Mouse (Mus musculus): ENCODE measurements around the gene Hba-a2. TPM values are rescaled to one million over a fixed set of nuclear protein-coding genes. Genes with fewer than 3 reads are reported as not detected.
"Not testable (repeated sequence)": the region's sequence is repeated elsewhere in the genome, so short reads cannot be mapped to it uniquely, and the experiment has no call there.

The Hba-a2 gene
- 5,488 and 6,869 TPM in 2 replicates for polyA plus RNA-seq (2015; fragmentation: Nextera tagmentation; extraction: Ambion mirVana)

GRCm38 (mm10) chr11:32296203-32296602, at the start of gene Hba-a2:
Gene Hba-a2 (plus strand): TSS chr11:32296489.
- not testable (repeated sequence) for H3K4me3 ChIP-seq (replicated peaks; ENCODE audit: low read length); ATAC-seq; H3K4me1 ChIP-seq (replicated peaks; ENCODE audit: control insufficient read depth, insufficient read depth, low read length); H3K9me3 ChIP-seq (ENCODE audit: control insufficient read depth, low read length); H3K27me3 ChIP-seq (replicated peaks; ENCODE audit: control insufficient read depth, insufficient read depth, low read length); H3K4me2 ChIP-seq (ENCODE audit: low read length); H3K36me3 ChIP-seq (ENCODE audit: control insufficient read depth, insufficient read depth); H3K9ac ChIP-seq (replicated peaks; ENCODE audit: low read depth, low read length); H3K27ac ChIP-seq (ENCODE audit: low read length)
- WGBS: no CpG with 5 or more reads among the region's 4 CpGs

- no peaks in the 10 kb centered on the region for H3K27me3 ChIP-seq (replicated peaks; ENCODE audit: control insufficient read depth, insufficient read depth, low read length)
- H3K4me1 ChIP-seq (replicated peaks; ENCODE audit: control insufficient read depth, insufficient read depth, low read length): no peaks in the 10 kb centered on the region; the same call in 1 of the 2 replicates
- no peak overlapping the region for H3K4me3 ChIP-seq (replicated peaks; ENCODE audit: low read length)
- no peak for ATAC-seq
- no peak overlapping the region for H3K9ac ChIP-seq (replicated peaks; ENCODE audit: low read depth, low read length)
- H3K27ac ChIP-seq (ENCODE audit: low read length): no peak overlapping the region
- no peaks in the 10 kb centered on the region for H3K9me3 ChIP-seq (ENCODE audit: control insufficient read depth, low read length)
- no peak overlapping the region for H3K4me2 ChIP-seq (ENCODE audit: low read length)
- H3K36me3 ChIP-seq (ENCODE audit: control insufficient read depth, insufficient read depth): peaks cover 12% of the 10 kb centered on the region
Observed at GRCm38 (mm10) chr11:32247068-32247467, 49.2 kb upstream of the Hba-a2 start.

GRCm38 (mm10) chr11:32248350-32248749, 47.9 kb upstream of the Hba-a2 start:
- no peak overlapping the region for H3K27ac ChIP-seq (ENCODE audit: low read length)
- 78% methylated on average over 3 of the region's 3 CpGs for WGBS
- H3K4me2 ChIP-seq (ENCODE audit: low read length): no peak overlapping the region
- H3K9ac ChIP-seq (replicated peaks; ENCODE audit: low read depth, low read length): no peak overlapping the region
- no peak for ATAC-seq
- H3K4me3 ChIP-seq (replicated peaks; ENCODE audit: low read length): no peak overlapping the region
- no peaks in the 10 kb centered on the region for H3K9me3 ChIP-seq (ENCODE audit: control insufficient read depth, low read length)
- peaks cover 14% of the 10 kb centered on the region for H3K36me3 ChIP-seq (ENCODE audit: control insufficient read depth, insufficient read depth)
- H3K4me1 ChIP-seq (replicated peaks; ENCODE audit: control insufficient read depth, insufficient read depth, low read length): no peaks in the 10 kb centered on the region; the same call in 1 of the 2 replicates
- H3K27me3 ChIP-seq (replicated peaks; ENCODE audit: control insufficient read depth, insufficient read depth, low read length): no peaks in the 10 kb centered on the region

- H3K4me1 ChIP-seq (replicated peaks; ENCODE audit: control insufficient read depth, insufficient read depth, low read length): no peaks in the 10 kb centered on the region
- WGBS: 86% methylated on average over 8 of the region's 8 CpGs
- no peaks in the 10 kb centered on the region for H3K27me3 ChIP-seq (replicated peaks; ENCODE audit: control insufficient read depth, insufficient read depth, low read length)
- no peaks in the 10 kb centered on the region for H3K9me3 ChIP-seq (ENCODE audit: control insufficient read depth, low read length)
- no peak overlapping the region for H3K27ac ChIP-seq (ENCODE audit: low read length)
- H3K36me3 ChIP-seq (ENCODE audit: control insufficient read depth, insufficient read depth): peaks cover 11% of the 10 kb centered on the region; the same call in 1 of the 2 replicates
- ATAC-seq: no peak
- H3K4me2 ChIP-seq (ENCODE audit: low read length): no peak overlapping the region
- no peak overlapping the region for H3K9ac ChIP-seq (replicated peaks; ENCODE audit: low read depth, low read length)
- no peak overlapping the region for H3K4me3 ChIP-seq (replicated peaks; ENCODE audit: low read length)
Observed at GRCm38 (mm10) chr11:32250880-32251763, 45.2 kb upstream of the Hba-a2 start.

- Histone ChIP-seq H3K9ac (replicated peaks; ENCODE audit: low read depth, low read length) (no peak overlapping the region), H3K27ac (ENCODE audit: low read length) (no peak overlapping the region), H3K36me3 (ENCODE audit: control insufficient read depth, insufficient read depth) (peaks cover 6% of the 10 kb centered on the region; the same call in 1 of the 2 replicates), H3K4me2 (ENCODE audit: low read length) (no peak overlapping the region), H3K27me3 (replicated peaks; ENCODE audit: control insufficient read depth, insufficient read depth, low read length) (no peaks in the 10 kb centered on the region), H3K4me1 (replicated peaks; ENCODE audit: control insufficient read depth, insufficient read depth, low read length) (no peaks in the 10 kb centered on the region), H3K9me3 (ENCODE audit: control insufficient read depth, low read length) (no peaks in the 10 kb centered on the region), H3K4me3 (replicated peaks; ENCODE audit: low read length) (no peak overlapping the region)
- ATAC-seq: no peak
- WGBS: 86% methylated on average over 1 of the region's 1 CpGs
Observed at GRCm38 (mm10) chr11:32253121-32253520, 43.2 kb upstream of the Hba-a2 start.

GRCm38 (mm10) chr11:32256146-32256545, 40.1 kb upstream of the Hba-a2 start:
- H3K9me3 ChIP-seq (ENCODE audit: control insufficient read depth, low read length): no peaks in the 10 kb centered on the region
- no peak for ATAC-seq
- H3K4me1 ChIP-seq (replicated peaks; ENCODE audit: control insufficient read depth, insufficient read depth, low read length): no peaks in the 10 kb centered on the region
- WGBS: 95% methylated on average over 1 of the region's 1 CpGs
- H3K4me3 ChIP-seq (replicated peaks; ENCODE audit: low read length): no peak overlapping the region
- H3K27ac ChIP-seq (ENCODE audit: low read length): no peak overlapping the region
- no peak overlapping the region for H3K4me2 ChIP-seq (ENCODE audit: low read length)
- no peak overlapping the region for H3K9ac ChIP-seq (replicated peaks; ENCODE audit: low read depth, low read length)
- peaks cover 5% of the 10 kb centered on the region; the same call in 1 of the 2 replicates for H3K36me3 ChIP-seq (ENCODE audit: control insufficient read depth, insufficient read depth)
- no peaks in the 10 kb centered on the region for H3K27me3 ChIP-seq (replicated peaks; ENCODE audit: control insufficient read depth, insufficient read depth, low read length)

- Histone ChIP-seq H3K9ac (replicated peaks; ENCODE audit: low read depth, low read length) (no peak overlapping the region), H3K9me3 (ENCODE audit: control insufficient read depth, low read length) (no peaks in the 10 kb centered on the region), H3K36me3 (ENCODE audit: control insufficient read depth, insufficient read depth) (peaks cover 5% of the 10 kb centered on the region; the same call in 1 of the 2 replicates), H3K4me3 (replicated peaks; ENCODE audit: low read length) (no peak overlapping the region), H3K27ac (ENCODE audit: low read length) (no peak overlapping the region), H3K4me1 (replicated peaks; ENCODE audit: control insufficient read depth, insufficient read depth, low read length) (no peaks in the 10 kb centered on the region), H3K4me2 (ENCODE audit: low read length) (no peak overlapping the region), H3K27me3 (replicated peaks; ENCODE audit: control insufficient read depth, insufficient read depth, low read length) (no peaks in the 10 kb centered on the region)
- no peak for ATAC-seq
- 82% methylated on average over 3 of the region's 3 CpGs for WGBS
Observed at GRCm38 (mm10) chr11:32256566-32256965, 39.7 kb upstream of the Hba-a2 start.

- Histone ChIP-seq H3K9me3 (ENCODE audit: control insufficient read depth, low read length) (no peaks in the 10 kb centered on the region), H3K36me3 (ENCODE audit: control insufficient read depth, insufficient read depth) (peaks cover 3% of the 10 kb centered on the region; the same call in 1 of the 2 replicates), H3K4me2 (ENCODE audit: low read length) (no peak overlapping the region), H3K4me3 (replicated peaks; ENCODE audit: low read length) (no peak overlapping the region), H3K27me3 (replicated peaks; ENCODE audit: control insufficient read depth, insufficient read depth, low read length) (no peaks in the 10 kb centered on the region), H3K9ac (replicated peaks; ENCODE audit: low read depth, low read length) (no peak overlapping the region), H3K4me1 (replicated peaks; ENCODE audit: control insufficient read depth, insufficient read depth, low read length) (peaks cover 13% of the 10 kb centered on the region), H3K27ac (ENCODE audit: low read length) (no peak overlapping the region)
- WGBS: 92% methylated on average over 10 of the region's 10 CpGs
- no peak for ATAC-seq
Observed at GRCm38 (mm10) chr11:32262674-32263415, 33.4 kb upstream of the Hba-a2 start.

- no peaks in the 10 kb centered on the region for H3K27me3 ChIP-seq (replicated peaks; ENCODE audit: control insufficient read depth, insufficient read depth, low read length)
- WGBS: 91% methylated on average over 3 of the region's 3 CpGs
- H3K4me1 ChIP-seq (replicated peaks; ENCODE audit: control insufficient read depth, insufficient read depth, low read length): peaks cover 16% of the 10 kb centered on the region
- no peak for ATAC-seq
- H3K4me3 ChIP-seq (replicated peaks; ENCODE audit: low read length): no peak overlapping the region
- H3K27ac ChIP-seq (ENCODE audit: low read length): no peak overlapping the region
- no peak overlapping the region for H3K4me2 ChIP-seq (ENCODE audit: low read length)
- H3K9ac ChIP-seq (replicated peaks; ENCODE audit: low read depth, low read length): no peak overlapping the region
- H3K36me3 ChIP-seq (ENCODE audit: control insufficient read depth, insufficient read depth): peaks cover 1% of the 10 kb centered on the region; the same call in 1 of the 2 replicates
- no peaks in the 10 kb centered on the region for H3K9me3 ChIP-seq (ENCODE audit: control insufficient read depth, low read length)
Observed at GRCm38 (mm10) chr11:32265117-32265738, 31.1 kb upstream of the Hba-a2 start.
